In the genomic region with DNA sequence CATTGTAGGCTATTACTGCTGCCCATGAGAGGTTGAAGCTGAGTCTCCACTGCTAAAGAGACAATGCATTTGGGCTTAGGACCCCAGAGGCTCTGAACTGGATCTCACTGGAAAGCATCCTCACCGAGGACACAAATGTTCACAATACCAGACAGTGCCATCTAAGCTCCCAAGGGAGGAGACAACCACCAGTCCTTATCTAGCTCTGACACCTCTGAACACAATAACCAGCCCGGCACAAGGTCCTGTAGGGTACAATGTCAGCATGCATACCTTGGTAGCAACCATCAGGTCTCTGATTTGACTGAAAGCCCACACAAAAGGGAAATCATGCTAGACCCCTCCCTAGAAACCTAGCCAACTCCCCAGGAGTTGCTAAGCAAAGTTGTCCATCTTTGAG, we compare ENCODE assay signal across 21 mouse cellular contexts.
"Had no signal": no experiment of that assay in that cellular context is flagged by ENCODE, and none has a peak within 500 bp of the region (broad histone marks: within the 10 kb centered on the region; RNA-seq: fewer than 3 reads in every experiment).

No protein-coding gene starts in this region.

- H3K9ac ChIP-seq: liver, embryonic 15.5 days; lung, embryonic 14.5 days; midbrain, embryonic 12.5 days; neural tube, embryonic 13.5 days; neural tube, embryonic 15.5 days had no signal

- ATAC-seq: midbrain, embryonic 16.5 days had no signal

- H3K4me2 ChIP-seq: liver, embryonic 15.5 days; lung, embryonic 14.5 days; midbrain, embryonic 12.5 days; neural tube, embryonic 13.5 days; neural tube, embryonic 15.5 days had no signal

- H3K27ac ChIP-seq: liver, embryonic 15.5 days; midbrain, embryonic 10.5 days; midbrain, embryonic 12.5 days; neural tube, embryonic 13.5 days; neural tube, embryonic 15.5 days had no signal

- H3K9me3 ChIP-seq: liver, embryonic 15.5 days; megakaryocyte, embryonic 14.5 days; midbrain, embryonic 10.5 days; midbrain, embryonic 12.5 days; neural tube, embryonic 13.5 days; neural tube, embryonic 15.5 days had no signal

- DNase-seq: lung, adult 18-20 months; lung, embryonic 14.5 days; lung, postnatal 10 days; lung, postnatal 4 days; midbrain, embryonic 14.5 days; retina, postnatal 1 day; right cerebral cortex, adult 18-20 months; right cerebral cortex, postnatal 25 days; right cerebral cortex, postnatal 4 days; spleen, adult 18-20 months; thymus, adult 18-20 months; thymus, postnatal 14 days; thymus, postnatal 36 days had no signal

- H3K4me1 ChIP-seq: midbrain, embryonic 10.5 days; midbrain, embryonic 12.5 days; neural tube, embryonic 13.5 days; neural tube, embryonic 15.5 days had no signal

- H3K27me3 ChIP-seq: liver, embryonic 15.5 days; megakaryocyte, embryonic 14.5 days; midbrain, embryonic 12.5 days; neural tube, embryonic 13.5 days; neural tube, embryonic 15.5 days had no signal

- H3K4me3 ChIP-seq: liver, embryonic 15.5 days; megakaryocyte, embryonic 14.5 days; midbrain, embryonic 10.5 days; midbrain, embryonic 12.5 days; myocyte; neural tube, embryonic 13.5 days; neural tube, embryonic 15.5 days had no signal
